Mouse (Mus musculus): ENCODE results near the gene Zfp664. TPM values are rescaled to one million over a fixed set of nuclear protein-coding genes. Genes with fewer than 3 reads are reported as not detected.
A peak's percentile ranks its signal among the peaks of the same experiment; 100 is the strongest.

Gene Zfp664
- total RNA-seq (2014; rRNA removed) (29.2 and 44.4 TPM in 2 replicates), polyA plus RNA-seq (2015; fragmentation: Nextera tagmentation; extraction: Ambion mirVana) (50.0 and 50.2 TPM in 2 replicates)

DNA sequence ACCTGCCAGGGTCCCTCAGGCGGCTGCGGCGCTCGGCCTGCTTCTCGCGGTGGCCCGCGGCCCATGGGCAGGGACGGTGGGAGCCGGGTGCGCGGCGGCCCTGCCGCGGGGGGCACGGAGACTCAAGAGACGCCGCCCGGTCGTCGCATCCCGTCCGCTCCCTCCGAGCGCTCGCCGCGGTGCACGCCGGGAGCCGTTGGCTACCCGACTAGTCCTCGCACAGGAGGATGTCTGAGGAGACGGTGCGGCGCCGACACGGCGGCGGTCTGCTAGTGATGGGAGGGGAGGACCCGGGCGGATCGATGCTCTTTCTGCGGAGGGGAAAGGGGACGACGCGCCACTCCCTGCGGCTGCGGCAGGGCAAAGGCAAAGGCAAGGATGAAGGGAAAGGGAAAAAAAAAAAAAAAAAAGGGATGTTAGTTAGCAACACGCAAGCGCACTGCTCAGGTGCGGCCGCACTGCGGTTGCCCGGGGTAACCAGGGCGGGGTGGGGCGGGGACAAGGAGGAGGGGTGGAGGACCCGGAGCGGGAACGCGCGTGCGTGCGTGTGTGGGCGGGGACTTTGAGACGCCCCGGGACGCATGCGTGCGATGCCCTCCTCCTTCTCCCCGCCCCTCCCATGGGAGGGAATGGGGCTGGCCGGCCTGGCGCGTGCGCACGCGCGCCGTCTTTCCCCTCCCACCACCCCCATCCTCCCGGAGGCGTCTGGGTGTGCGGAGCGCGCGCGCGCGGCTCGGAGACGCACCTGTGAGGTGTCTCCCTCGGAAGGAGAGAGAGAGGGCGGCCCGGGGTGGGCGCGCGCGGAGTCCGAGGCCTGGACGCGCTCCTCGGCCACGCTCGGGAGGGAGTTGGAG lies at the start of gene Zfp664, which contains the start of gene Ccdc92:
Zfp664 (plus strand) TSS at position 679 of the 854 bp plus-strand sequence.
Ccdc92 (minus strand) TSS at position 412 of the 854 bp plus-strand sequence.
- peak within 1 kb of the TSS; percentile 91 for H3K9ac ChIP-seq (replicated peaks; ENCODE audit: low read length, poor library complexity, severe bottlenecking)
- H3K36me3 ChIP-seq (ENCODE audit: insufficient read depth, low read length): peaks cover 2% of the 10 kb centered on the region; the same call in 1 of the 2 replicates
- ATAC-seq (ENCODE audit: low FRiP score) (peak; percentile 96), DNase-seq (ENCODE audit: low spot score) (peak; percentile 99)
- under 1% methylated on average over 67 of the region's 103 CpGs for WGBS
- peak within 1 kb of the TSS; percentile 99 for H3K4me3 ChIP-seq (ENCODE audit: low read depth, low read length)
- H3K4me1 ChIP-seq (ENCODE audit: insufficient read depth, low read length): peaks cover 12% of the 10 kb centered on the region; the same call in 1 of the 2 replicates
- no peaks in the 10 kb centered on the region for H3K27me3 ChIP-seq (ENCODE audit: insufficient read depth, low read length)
- H3K27ac ChIP-seq (ENCODE audit: low read depth, low read length): peak within 1 kb of the TSS; percentile 90
- H3K9me3 ChIP-seq (ENCODE audit: low read length): no peaks in the 10 kb centered on the region
- no peak for TF ChIP-seq CTCF (IDR thresholded peaks at IDR 0.05)
- H3K4me2 ChIP-seq (ENCODE audit: low read depth, low read length, poor library complexity, severe bottlenecking): peak within 1 kb of the TSS; percentile 90

GRCm38 (mm10) chr5:124814797-124815196 lies 47.7 kb upstream of the Zfp664 start:
- no peak overlapping the region for H3K4me3 ChIP-seq (ENCODE audit: low read depth, low read length)
- H3K4me2 ChIP-seq (ENCODE audit: low read depth, low read length, poor library complexity, severe bottlenecking): no peak overlapping the region
- ATAC-seq (ENCODE audit: low FRiP score) (no peak), DNase-seq (ENCODE audit: low spot score) (peak; percentile 46)
- TF ChIP-seq CTCF (IDR thresholded peaks at IDR 0.05): no peak
- H3K36me3 ChIP-seq (ENCODE audit: insufficient read depth, low read length): no peaks in the 10 kb centered on the region
- H3K27me3 ChIP-seq (ENCODE audit: insufficient read depth, low read length): no peaks in the 10 kb centered on the region
- H3K4me1 ChIP-seq (ENCODE audit: insufficient read depth, low read length): no peaks in the 10 kb centered on the region
- H3K9ac ChIP-seq (replicated peaks; ENCODE audit: low read length, poor library complexity, severe bottlenecking): no peak overlapping the region
- WGBS: 60% methylated on average over 5 of the region's 5 CpGs
- H3K27ac ChIP-seq (ENCODE audit: low read depth, low read length): no peak overlapping the region
- H3K9me3 ChIP-seq (ENCODE audit: low read length): peaks cover 4% of the 10 kb centered on the region; the same call in 1 of the 2 replicates

- H3K4me3 ChIP-seq (ENCODE audit: low read depth, low read length): no peak overlapping the region
- WGBS: 92% methylated on average over 15 of the region's 15 CpGs
- no peaks in the 10 kb centered on the region for H3K4me1 ChIP-seq (ENCODE audit: insufficient read depth, low read length)
- H3K27ac ChIP-seq (ENCODE audit: low read depth, low read length): no peak overlapping the region
- DNase-seq (ENCODE audit: low spot score) (no peak), ATAC-seq (ENCODE audit: low FRiP score) (no peak)
- TF ChIP-seq CTCF (IDR thresholded peaks at IDR 0.05): no peak
- no peak overlapping the region for H3K4me2 ChIP-seq (ENCODE audit: low read depth, low read length, poor library complexity, severe bottlenecking)
- H3K9ac ChIP-seq (replicated peaks; ENCODE audit: low read length, poor library complexity, severe bottlenecking): no peak overlapping the region
- H3K27me3 ChIP-seq (ENCODE audit: insufficient read depth, low read length): no peaks in the 10 kb centered on the region
- peaks cover 4% of the 10 kb centered on the region; the same call in 1 of the 2 replicates for H3K9me3 ChIP-seq (ENCODE audit: low read length)
- no peaks in the 10 kb centered on the region for H3K36me3 ChIP-seq (ENCODE audit: insufficient read depth, low read length)
Observed at GRCm38 (mm10) chr5:124817050-124817449, 45.4 kb upstream of the Zfp664 start.

- Histone ChIP-seq H3K9ac (replicated peaks; ENCODE audit: low read length, poor library complexity, severe bottlenecking) (no peak overlapping the region), H3K27ac (ENCODE audit: low read depth, low read length) (no peak overlapping the region), H3K27me3 (ENCODE audit: insufficient read depth, low read length) (no peaks in the 10 kb centered on the region), H3K36me3 (ENCODE audit: insufficient read depth, low read length) (no peaks in the 10 kb centered on the region), H3K4me1 (ENCODE audit: insufficient read depth, low read length) (no peaks in the 10 kb centered on the region), H3K4me3 (ENCODE audit: low read depth, low read length) (no peak overlapping the region), H3K4me2 (ENCODE audit: low read depth, low read length, poor library complexity, severe bottlenecking) (no peak overlapping the region), H3K9me3 (ENCODE audit: low read length) (peaks cover 4% of the 10 kb centered on the region; the same call in 1 of the 2 replicates)
- ATAC-seq (ENCODE audit: low FRiP score): no peak
- WGBS: 81% methylated on average over 18 of the region's 18 CpGs
- no peak for DNase-seq (ENCODE audit: low spot score)
- no peak for TF ChIP-seq CTCF (IDR thresholded peaks at IDR 0.05)
Observed at GRCm38 (mm10) chr5:124822128-124822894, 40.2 kb upstream of the Zfp664 start.

- H3K4me2 ChIP-seq (ENCODE audit: low read depth, low read length, poor library complexity, severe bottlenecking): no peak overlapping the region
- no peak overlapping the region for H3K4me3 ChIP-seq (ENCODE audit: low read depth, low read length)
- no peak overlapping the region for H3K27ac ChIP-seq (ENCODE audit: low read depth, low read length)
- H3K27me3 ChIP-seq (ENCODE audit: insufficient read depth, low read length): no peaks in the 10 kb centered on the region
- 92% methylated on average over 12 of the region's 12 CpGs for WGBS
- ATAC-seq (ENCODE audit: low FRiP score): no peak
- peaks cover 26% of the 10 kb centered on the region for H3K36me3 ChIP-seq (ENCODE audit: insufficient read depth, low read length)
- no peak for DNase-seq (ENCODE audit: low spot score)
- TF ChIP-seq CTCF (IDR thresholded peaks at IDR 0.05): no peak
- no peak overlapping the region for H3K9ac ChIP-seq (replicated peaks; ENCODE audit: low read length, poor library complexity, severe bottlenecking)
- no peaks in the 10 kb centered on the region for H3K9me3 ChIP-seq (ENCODE audit: low read length)
- H3K4me1 ChIP-seq (ENCODE audit: insufficient read depth, low read length): no peaks in the 10 kb centered on the region
Observed at GRCm38 (mm10) chr5:124830331-124830730, 32.2 kb upstream of the Zfp664 start.
